Mouse (Mus musculus) stomach, postnatal 0 days (tissue): ENCODE data around the gene Pou6f2. TPM values are rescaled to one million over a fixed set of nuclear protein-coding genes. Genes with fewer than 3 reads are reported as not detected.

Source experiments
- ATAC-seq: fragments of 200-750 bp; cut with Nextera tagmentation; 2 replicates; pipeline ENCODE4 v1.8.0; 2017; ENCODE audit not compliant: low FRiP score, low TSS enrichment
- DNase-seq: peaks from one replicate; pipeline ENCODE4 v3.0.0-alpha.2; 2016; ENCODE audit warnings: low spot score
- H3K27ac ChIP-seq: fragments of 300-500 bp; sonication (generic); replicated peaks from 2 replicates; pipeline ENCODE4 v1.5.1; 2014; ENCODE audit warnings: mild to moderate bottlenecking, control low read depth
- H3K27me3 ChIP-seq: fragments of 300-500 bp; sonication (generic); 2 replicates; pipeline ENCODE4 v1.6.1; 2014; ENCODE audit warnings: low read length; ENCODE audit not compliant: control insufficient read depth, insufficient read depth
- H3K36me3 ChIP-seq: fragments of 300-500 bp; sonication (generic); 2 replicates; pipeline ENCODE4 v1.6.1; 2014; ENCODE audit warnings: low read length, mixed read lengths; ENCODE audit not compliant: control insufficient read depth, insufficient read depth
- H3K4me1 ChIP-seq: fragments of 300-500 bp; sonication (generic); replicated peaks from 2 replicates; pipeline ENCODE4 v1.6.1; 2014; ENCODE audit warnings: antibody characterized with exemption; ENCODE audit not compliant: control insufficient read depth, insufficient read depth
- H3K4me2 ChIP-seq: fragments of 300-500 bp; sonication (generic); replicated peaks from 2 replicates; pipeline ENCODE4 v1.6.1; 2014; ENCODE audit warnings: low read depth, mild to moderate bottlenecking, control low read depth, moderate library complexity
- H3K4me3 ChIP-seq: fragments of 300-500 bp; sonication (generic); 2 replicates; pipeline ENCODE4 v1.5.1; 2014; ENCODE audit warnings: low read depth, low read length, control low read depth
- H3K9ac ChIP-seq: fragments of 300-500 bp; sonication (generic); 2 replicates; pipeline ENCODE4 v1.6.1; 2014; ENCODE audit warnings: mild to moderate bottlenecking, low read length, control low read depth, mixed read lengths
- H3K9me3 ChIP-seq: fragments of 300-500 bp; sonication (generic); 2 replicates; pipeline ENCODE4 v1.6.1; 2016; ENCODE audit warnings: low read length; ENCODE audit not compliant: control insufficient read depth
- CTCF ChIP-seq: IDR thresholded peaks from 2 replicates; pipeline ENCODE4 v1.5.1; 2016; ENCODE audit warnings: antibody characterized with exemption, low read depth, mild to moderate bottlenecking, moderate library complexity
- EP300 ChIP-seq: optimal IDR thresholded peaks from 2 replicates; pipeline ENCODE3; 2016; ENCODE audit warnings: antibody characterized with exemption
- WGBS: fragments of 180-500 bp; shearing (Covaris S2); extraction: QIAGEN DNeasy Blood & Tissue Kit; methylation state at CpG from one replicate; pipeline ENCODE4 v1.1.7; 2014; 5-methylcytosine and 5-hydroxymethylcytosine counted together
- polyA plus RNA-seq: library from polyadenylated mRNA; unstranded; fragments of >200 nt; fragmentation: Nextera tagmentation; extraction: Ambion mirVana; gene quantifications from 2 replicates; pipeline ENCODE4 v1.2.1, GENCODE M21; 2015

Gene Pou6f2
- polyA plus RNA-seq, 1 experiment from 2014 or later, result 0.05 TPM

DNA sequence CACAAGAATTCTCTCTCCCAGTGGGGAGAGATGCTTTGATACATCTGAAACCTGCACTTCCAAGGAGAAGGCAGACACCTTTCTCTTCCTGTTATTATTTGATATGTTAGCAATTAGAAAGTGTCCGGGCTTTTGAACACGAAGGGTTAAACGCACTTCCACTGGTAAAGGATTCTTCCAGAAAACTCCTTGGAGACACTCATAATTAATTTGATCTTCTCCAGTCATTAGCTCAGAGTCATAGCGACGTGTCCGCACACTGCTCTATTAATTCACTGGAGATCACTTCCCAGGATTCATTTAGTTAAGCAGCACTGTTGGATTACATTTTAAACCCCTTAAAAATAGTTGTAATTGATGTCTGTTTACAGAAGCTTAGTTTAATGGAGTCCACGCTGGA lies 88.5 kb downstream of the Pou6f2 start:
- Histone ChIP-seq H3K4me1 (no peaks in the 10 kb centered on the region), H3K27ac (no peak overlapping the region), H3K27me3 (no peaks in the 10 kb centered on the region), H3K4me3 (no peak overlapping the region), H3K9me3 (no peaks in the 10 kb centered on the region), H3K36me3 (no peaks in the 10 kb centered on the region), H3K4me2 (no peak overlapping the region), H3K9ac (no peak overlapping the region)
- WGBS, result 33% methylated on average over 7 of the region's 7 CpGs
- ATAC-seq, result no peak
- TF ChIP-seq EP300 (no peak), CTCF (no peak)
- no peak for DNase-seq

DNA sequence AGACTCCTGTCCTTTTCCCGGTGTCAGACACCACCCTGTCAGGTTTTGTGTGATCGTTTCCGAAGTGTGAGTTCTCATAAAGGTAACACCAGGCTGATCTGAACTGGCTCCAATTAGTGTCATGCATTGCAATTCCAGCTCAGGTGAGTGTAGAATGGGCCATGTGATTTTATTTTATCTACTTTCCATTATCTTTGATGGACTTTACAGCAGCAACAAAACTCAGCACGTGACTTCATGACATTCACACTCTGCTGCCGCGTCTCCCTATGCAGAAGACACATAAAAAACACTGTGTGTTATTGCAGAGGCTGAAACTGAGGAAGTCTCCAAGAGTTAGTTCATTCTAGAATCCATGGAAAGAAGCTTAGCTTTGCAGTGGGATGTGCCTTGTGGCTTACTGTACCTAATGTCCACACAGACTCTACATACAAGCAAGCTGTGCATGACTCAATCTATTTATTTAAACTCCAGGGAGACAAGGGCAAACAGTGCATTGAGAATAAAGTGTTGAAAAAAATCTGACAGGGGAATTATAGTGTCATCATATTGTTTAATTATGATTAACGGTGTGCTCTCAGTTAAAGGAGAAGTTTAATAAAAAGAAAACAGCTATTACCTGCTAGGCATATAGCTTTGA lies 90.9 kb downstream of the Pou6f2 start:
- Histone ChIP-seq H3K4me3 (no peak overlapping the region), H3K36me3 (no peaks in the 10 kb centered on the region), H3K9ac (no peak overlapping the region), H3K4me2 (no peak overlapping the region), H3K27ac (no peak overlapping the region), H3K27me3 (no peaks in the 10 kb centered on the region), H3K4me1 (no peaks in the 10 kb centered on the region), H3K9me3 (no peaks in the 10 kb centered on the region)
- DNase-seq (no peak), ATAC-seq (peak; percentile 61; the same call in 1 of the 2 replicates)
- TF ChIP-seq CTCF (no peak), EP300 (no peak)
- WGBS, result 67% methylated on average over 7 of the region's 7 CpGs

DNA sequence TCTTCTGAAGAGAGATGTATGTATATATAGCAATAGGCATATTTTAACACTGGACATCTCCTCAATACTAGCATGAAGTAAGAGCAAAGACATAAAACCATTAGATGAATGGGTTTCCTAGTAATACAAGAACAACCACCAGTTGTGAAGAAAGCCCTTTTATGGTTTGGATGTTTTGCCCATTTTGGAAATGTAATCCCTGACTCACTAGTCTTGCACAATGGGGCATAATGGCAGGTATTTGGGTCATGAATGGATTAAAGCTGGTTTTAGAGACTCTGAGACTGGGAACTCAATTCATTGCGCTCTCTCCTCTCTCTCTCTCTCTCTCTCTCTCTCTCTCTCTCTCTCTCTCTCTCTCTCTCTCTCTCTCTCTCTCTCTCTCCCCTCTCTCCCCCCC lies 97.5 kb downstream of the Pou6f2 start:
- H3K9me3 ChIP-seq, result no peaks in the 10 kb centered on the region
- no peak overlapping the region for H3K4me2 ChIP-seq
- H3K27me3 ChIP-seq, result no peaks in the 10 kb centered on the region
- H3K9ac ChIP-seq, result no peak overlapping the region
- H3K4me1 ChIP-seq, result no peaks in the 10 kb centered on the region
- DNase-seq (no peak), ATAC-seq (no peak)
- no peak overlapping the region for H3K27ac ChIP-seq
- no peaks in the 10 kb centered on the region for H3K36me3 ChIP-seq
- WGBS, result 73% methylated on average over 1 of the region's 1 CpGs
- TF ChIP-seq EP300, result no peak
- no peak for TF ChIP-seq CTCF
- no peak overlapping the region for H3K4me3 ChIP-seq

DNA sequence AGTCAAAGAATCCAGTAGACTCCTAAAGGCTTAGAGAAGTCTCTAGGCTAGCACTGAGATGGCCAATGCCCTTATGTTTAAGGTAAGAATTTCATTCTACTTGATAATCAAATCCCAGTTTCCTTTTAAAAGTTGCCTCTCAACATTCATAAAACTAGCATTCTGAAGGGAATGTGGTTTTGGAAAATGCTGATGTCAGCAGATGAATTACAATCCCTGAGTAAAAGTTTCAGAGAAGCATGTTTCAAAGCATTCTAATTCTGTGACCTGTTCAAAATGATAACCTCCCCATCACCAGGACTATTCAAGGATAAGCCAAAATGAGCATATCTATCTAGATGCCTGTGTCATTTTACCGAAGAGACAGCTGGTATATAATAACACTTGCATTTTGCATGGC lies 104.0 kb downstream of the Pou6f2 start:
- Histone ChIP-seq H3K36me3 (no peaks in the 10 kb centered on the region), H3K27me3 (no peaks in the 10 kb centered on the region), H3K27ac (no peak overlapping the region), H3K4me3 (no peak overlapping the region), H3K9ac (no peak overlapping the region), H3K4me1 (no peaks in the 10 kb centered on the region), H3K9me3 (no peaks in the 10 kb centered on the region), H3K4me2 (no peak overlapping the region)
- no peak for TF ChIP-seq EP300
- no peak for TF ChIP-seq CTCF
- WGBS, result 68% methylated on average over 1 of the region's 1 CpGs
- ATAC-seq (no peak), DNase-seq (no peak)

DNA sequence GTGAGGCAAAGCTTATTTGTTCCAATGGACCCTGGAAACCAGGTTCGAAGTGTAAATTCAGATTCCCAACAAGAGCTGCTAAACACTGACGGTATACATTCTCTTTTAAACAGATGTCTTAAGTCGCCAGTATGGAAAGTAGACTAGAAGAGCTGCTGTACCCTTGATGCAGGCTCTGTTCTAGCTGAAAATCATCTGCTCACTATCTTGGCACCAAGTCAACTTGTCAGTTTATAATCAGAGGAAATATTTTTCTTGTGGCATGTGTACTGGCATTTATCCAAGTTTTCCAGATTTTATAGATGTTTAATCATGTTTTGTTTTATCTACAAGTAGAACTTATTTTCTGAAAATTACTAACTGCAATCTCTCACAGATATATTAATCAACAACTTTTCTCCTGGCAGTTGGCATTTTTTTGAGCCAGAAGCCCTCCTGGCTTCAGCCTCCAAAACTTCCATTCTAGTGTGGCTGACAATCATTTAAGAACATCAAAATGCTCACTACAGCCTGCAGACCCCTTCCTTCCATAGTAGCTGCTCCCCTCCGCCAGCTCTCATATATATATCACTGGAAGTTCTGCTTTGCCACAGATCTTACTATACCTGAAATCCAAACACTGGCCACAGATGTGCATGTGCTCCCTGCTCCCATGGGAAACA lies 107.1 kb downstream of the Pou6f2 start:
- H3K4me2 ChIP-seq, result no peak overlapping the region
- H3K27me3 ChIP-seq, result no peaks in the 10 kb centered on the region
- no peak for ATAC-seq
- no peaks in the 10 kb centered on the region for H3K36me3 ChIP-seq
- TF ChIP-seq CTCF (no peak), EP300 (no peak)
- no peaks in the 10 kb centered on the region for H3K4me1 ChIP-seq
- 55% methylated on average over 4 of the region's 4 CpGs for WGBS
- H3K9me3 ChIP-seq, result no peaks in the 10 kb centered on the region
- no peak overlapping the region for H3K27ac ChIP-seq
- no peak overlapping the region for H3K4me3 ChIP-seq
- no peak overlapping the region for H3K9ac ChIP-seq
- DNase-seq, result no peak

DNA sequence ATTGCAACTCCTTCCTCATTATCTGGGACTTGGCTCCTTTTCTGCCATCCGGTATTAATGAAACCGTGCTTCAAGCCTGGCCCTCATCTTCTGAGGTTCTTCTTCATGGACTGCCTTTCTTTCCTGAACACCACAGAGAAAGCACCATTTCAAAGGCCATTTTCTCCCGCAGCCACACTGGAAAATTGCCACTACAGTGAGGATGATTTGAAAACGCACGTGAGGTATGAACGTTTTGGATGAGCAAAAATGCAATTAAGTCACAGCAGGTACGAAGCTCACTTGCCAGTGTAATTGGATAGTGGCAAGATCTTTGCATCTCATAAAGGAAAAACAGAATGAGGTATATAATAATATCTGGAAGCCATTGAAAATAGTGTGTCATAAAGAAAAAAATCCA lies 110.0 kb downstream of the Pou6f2 start:
- no peak overlapping the region for H3K4me2 ChIP-seq
- no peaks in the 10 kb centered on the region for H3K9me3 ChIP-seq
- H3K4me3 ChIP-seq, result no peak overlapping the region
- H3K27ac ChIP-seq, result no peak overlapping the region
- DNase-seq (no peak), ATAC-seq (no peak)
- 71% methylated on average over 7 of the region's 7 CpGs for WGBS
- H3K36me3 ChIP-seq, result no peaks in the 10 kb centered on the region
- no peaks in the 10 kb centered on the region for H3K4me1 ChIP-seq
- TF ChIP-seq EP300 (no peak), CTCF (no peak)
- H3K9ac ChIP-seq, result no peak overlapping the region
- no peaks in the 10 kb centered on the region for H3K27me3 ChIP-seq
